Mouse (Mus musculus) stomach, embryonic 15.5 days (tissue): Measurements from ENCODE around the gene Pknox2. TPM values are rescaled to one million over a fixed set of nuclear protein-coding genes. Genes with fewer than 3 reads are reported as not detected.
A peak's percentile ranks its signal among the peaks of the same experiment; 100 is the strongest.

ENCODE experiments used
- ATAC-seq: fragments of 200-750 bp; cut with Nextera tagmentation; 2 replicates; pipeline ENCODE4 v1.8.0; 2017; ENCODE audit warnings: low read depth, moderate number of reproducible peaks, moderate TSS enrichment; ENCODE audit not compliant: insufficient read depth, low FRiP score
- H3K27ac ChIP-seq: fragments of 300-500 bp; sonication (generic); 2 replicates; pipeline ENCODE4 v1.5.1; 2015; ENCODE audit warnings: mild to moderate bottlenecking, inconsistent platforms
- H3K27me3 ChIP-seq: fragments of 300-500 bp; sonication (generic); replicated peaks from 2 replicates; pipeline ENCODE4 v1.6.1; 2015; ENCODE audit warnings: inconsistent platforms
- H3K36me3 ChIP-seq: fragments of 300-500 bp; sonication (generic); 2 replicates; pipeline ENCODE4 v1.6.1; 2015; ENCODE audit warnings: inconsistent platforms
- H3K4me1 ChIP-seq: fragments of 300-500 bp; sonication (generic); 2 replicates; pipeline ENCODE4 v1.6.1; 2015; ENCODE audit warnings: inconsistent platforms
- H3K4me2 ChIP-seq: fragments of 300-500 bp; sonication (generic); 2 replicates; pipeline ENCODE4 v1.6.1; 2015; ENCODE audit warnings: mild to moderate bottlenecking, inconsistent platforms
- H3K4me3 ChIP-seq: fragments of 300-500 bp; sonication (generic); replicated peaks from 2 replicates; pipeline ENCODE4 v1.5.1; 2015; ENCODE audit warnings: inconsistent platforms
- H3K9ac ChIP-seq: fragments of 300-500 bp; sonication (generic); 2 replicates; pipeline ENCODE4 v1.6.1; 2015; ENCODE audit warnings: inconsistent platforms
- H3K9me3 ChIP-seq: fragments of 300-500 bp; sonication (generic); 2 replicates; pipeline ENCODE4 v1.6.1; 2016; ENCODE audit warnings: inconsistent platforms
- WGBS: fragments of 180-500 bp; shearing (Covaris S2); methylation state at CpG from one replicate; pipeline ENCODE4 v1.1.7; 2015; 5-methylcytosine and 5-hydroxymethylcytosine counted together
- polyA plus RNA-seq: library from polyadenylated mRNA; unstranded; fragments of >200 nt; fragmentation: Nextera tagmentation; extraction: Ambion mirVana; gene quantifications from 2 replicates; pipeline ENCODE4 v1.2.1, GENCODE M21; 2015

Gene Pknox2
- polyA plus RNA-seq, 1 experiment from 2014 or later = 8.3 TPM

- H3K4me2 ChIP-seq = no peak overlapping the region
- H3K4me3 ChIP-seq = no peak overlapping the region
- ATAC-seq = no peak
- 51% methylated on average over 5 of the region's 5 CpGs for WGBS
- H3K9ac ChIP-seq = no peak overlapping the region
- no peaks in the 10 kb centered on the region for H3K27me3 ChIP-seq
- no peaks in the 10 kb centered on the region for H3K36me3 ChIP-seq
- H3K4me1 ChIP-seq = no peaks in the 10 kb centered on the region
- H3K27ac ChIP-seq = no peak overlapping the region
- H3K9me3 ChIP-seq = no peaks in the 10 kb centered on the region
Observed at GRCm38 (mm10) chr9:37008090-37008489, 139.1 kb downstream of the Pknox2 start.

DNA sequence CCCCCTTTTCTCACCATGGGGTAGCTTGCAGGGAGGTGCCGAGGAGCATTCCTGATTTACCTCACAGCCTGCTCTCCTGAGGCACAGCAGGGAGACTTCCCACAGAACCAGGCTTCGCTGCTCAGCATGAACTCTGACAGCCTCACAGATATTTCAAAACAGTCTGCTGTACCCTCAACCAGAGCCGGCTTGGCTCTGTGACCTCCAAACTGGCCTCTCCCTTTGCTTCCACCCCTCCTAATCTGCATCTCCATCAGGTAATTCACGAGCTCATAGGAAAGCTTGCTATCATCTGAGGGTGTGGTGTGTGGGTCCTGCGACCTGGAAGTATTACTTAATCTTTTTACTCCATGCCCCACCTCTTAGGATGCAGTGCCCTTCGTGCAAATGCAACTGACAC is 142.5 kb downstream of the Pknox2 start:
- H3K4me3 ChIP-seq = no peak overlapping the region
- no peak overlapping the region for H3K9ac ChIP-seq
- WGBS = 39% methylated on average over 6 of the region's 6 CpGs
- no peak for ATAC-seq
- H3K4me1 ChIP-seq = no peaks in the 10 kb centered on the region
- no peaks in the 10 kb centered on the region for H3K27me3 ChIP-seq
- no peaks in the 10 kb centered on the region for H3K36me3 ChIP-seq
- no peak overlapping the region for H3K4me2 ChIP-seq
- no peaks in the 10 kb centered on the region for H3K9me3 ChIP-seq
- H3K27ac ChIP-seq = no peak overlapping the region

DNA sequence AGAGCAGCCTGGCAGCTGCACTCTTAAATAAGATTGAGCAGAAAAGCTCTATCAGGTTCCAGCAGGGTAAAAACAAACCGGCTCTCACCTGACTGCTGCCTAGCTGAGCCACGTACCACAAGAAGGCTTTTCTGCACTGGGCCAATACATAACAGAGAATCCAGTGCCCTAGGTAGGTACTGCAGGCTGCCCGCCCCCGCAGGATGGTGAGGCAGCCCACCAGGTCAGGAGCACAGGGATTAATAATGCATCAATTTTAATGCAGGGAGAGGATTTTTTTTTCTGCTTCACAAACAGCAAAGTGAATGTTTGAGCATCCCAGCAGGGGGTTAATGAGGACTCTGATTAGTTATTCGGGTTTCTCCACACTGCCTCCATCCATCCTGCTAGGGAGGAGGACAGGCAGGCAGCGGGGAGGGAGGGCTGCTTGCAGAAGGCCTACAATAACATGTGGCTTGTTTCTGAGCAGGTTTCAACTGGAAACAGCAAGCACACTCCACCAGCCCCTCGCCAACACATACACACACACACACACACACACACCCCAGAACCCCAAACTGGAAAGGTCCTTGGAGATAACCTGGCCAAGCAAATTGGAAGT is 145.2 kb downstream of the Pknox2 start:
- H3K27ac ChIP-seq = no peak overlapping the region

DNA sequence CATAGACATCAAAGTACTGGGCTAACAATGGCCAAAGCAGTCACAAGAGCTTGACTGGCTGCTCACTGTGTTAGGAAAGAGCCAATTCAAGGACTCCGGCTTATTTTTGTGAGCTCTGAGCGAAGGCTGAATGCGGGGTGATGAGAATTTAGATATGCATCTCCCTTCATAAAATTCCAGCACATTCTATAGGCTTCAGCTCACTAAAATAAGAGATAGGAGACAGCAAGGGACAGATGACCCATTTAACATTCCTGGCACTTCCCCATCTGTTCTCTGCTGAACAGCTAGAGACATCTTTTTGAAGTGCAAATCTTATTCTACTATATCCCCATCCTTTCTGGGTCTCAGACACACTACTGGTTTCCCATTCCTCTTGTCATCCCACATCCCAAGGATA is 147.8 kb downstream of the Pknox2 start:
- WGBS = 96% methylated on average over 3 of the region's 3 CpGs
- Histone ChIP-seq H3K9ac (no peak overlapping the region), H3K27me3 (no peaks in the 10 kb centered on the region), H3K4me3 (no peak overlapping the region), H3K4me1 (no peaks in the 10 kb centered on the region), H3K27ac (no peak overlapping the region), H3K9me3 (no peaks in the 10 kb centered on the region), H3K4me2 (no peak overlapping the region), H3K36me3 (no peaks in the 10 kb centered on the region)
- ATAC-seq = no peak

More for the DNA sequence above, 145.2 kb downstream of the Pknox2 start:
- Histone ChIP-seq H3K27me3 (no peaks in the 10 kb centered on the region), H3K4me1 (no peaks in the 10 kb centered on the region), H3K9ac (no peak overlapping the region), H3K4me3 (no peak overlapping the region), H3K9me3 (no peaks in the 10 kb centered on the region), H3K4me2 (no peak overlapping the region), H3K36me3 (no peaks in the 10 kb centered on the region)
- no peak for ATAC-seq
- 51% methylated on average over 7 of the region's 7 CpGs for WGBS

- ATAC-seq = no peak
- Histone ChIP-seq H3K27ac (no peak overlapping the region), H3K27me3 (no peaks in the 10 kb centered on the region), H3K36me3 (no peaks in the 10 kb centered on the region), H3K9me3 (no peaks in the 10 kb centered on the region), H3K9ac (no peak overlapping the region), H3K4me1 (no peaks in the 10 kb centered on the region), H3K4me3 (no peak overlapping the region), H3K4me2 (no peak overlapping the region)
- WGBS = 58% methylated on average over 13 of the region's 13 CpGs
Observed at GRCm38 (mm10) chr9:36990626-36991368, 156.4 kb downstream of the Pknox2 start.

- Histone ChIP-seq H3K36me3 (no peaks in the 10 kb centered on the region), H3K9me3 (no peaks in the 10 kb centered on the region), H3K27me3 (no peaks in the 10 kb centered on the region), H3K4me2 (no peak overlapping the region), H3K9ac (no peak overlapping the region), H3K4me3 (no peak overlapping the region), H3K4me1 (no peaks in the 10 kb centered on the region), H3K27ac (no peak overlapping the region)
- no peak for ATAC-seq
- WGBS = 89% methylated on average over 3 of the region's 3 CpGs
Observed at GRCm38 (mm10) chr9:36989991-36990390, 157.2 kb downstream of the Pknox2 start.

- Histone ChIP-seq H3K4me1 (no peaks in the 10 kb centered on the region), H3K27ac (no peak overlapping the region), H3K4me3 (no peak overlapping the region), H3K9ac (no peak overlapping the region), H3K36me3 (no peaks in the 10 kb centered on the region), H3K27me3 (no peaks in the 10 kb centered on the region), H3K9me3 (no peaks in the 10 kb centered on the region), H3K4me2 (no peak overlapping the region)
- WGBS = 75% methylated on average over 9 of the region's 9 CpGs
- no peak for ATAC-seq
Observed at GRCm38 (mm10) chr9:36985233-36985632, 162.0 kb downstream of the Pknox2 start.

DNA sequence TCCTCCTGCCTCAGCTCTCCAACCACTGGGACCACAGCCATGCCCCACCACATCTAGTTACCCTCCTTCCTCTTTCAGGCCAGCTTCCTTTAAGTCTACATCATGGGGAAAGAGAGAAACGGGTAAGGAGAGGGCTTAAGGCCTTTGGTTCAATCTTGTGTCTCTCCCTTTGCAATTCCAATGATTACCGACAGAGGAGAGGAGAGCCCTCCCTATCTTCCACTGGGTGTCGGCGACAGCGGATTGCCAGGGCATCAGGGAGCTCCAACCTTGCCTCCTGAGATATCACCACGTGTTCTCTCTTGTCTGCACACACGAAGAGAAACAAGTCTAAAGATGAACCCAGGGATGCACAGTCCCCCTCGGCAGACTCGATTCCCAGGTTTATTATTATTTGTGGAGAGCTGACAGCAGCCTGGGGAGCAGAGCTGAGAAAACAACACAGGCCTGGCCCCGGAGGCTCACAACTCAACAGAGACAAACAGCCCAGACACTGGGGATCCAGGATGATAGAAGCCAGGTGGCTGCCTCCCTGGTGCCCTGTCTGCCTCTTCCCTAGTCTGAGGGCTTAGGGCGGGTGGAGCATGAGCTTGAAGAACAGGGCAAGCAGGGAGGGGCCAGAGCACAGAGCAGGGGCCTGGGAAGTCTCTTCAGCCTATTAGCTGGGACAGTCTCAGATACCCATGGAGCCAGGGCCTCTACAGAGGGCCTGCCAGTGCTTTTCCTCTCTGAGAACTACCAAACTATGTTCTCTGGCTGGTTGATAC is 170.4 kb downstream of the Pknox2 start:
- no peak overlapping the region for H3K27ac ChIP-seq
- 35% methylated on average over 11 of the region's 11 CpGs for WGBS
- peak; percentile 36; the same call in 1 of the 2 replicates for ATAC-seq

GRCm38 (mm10) chr9:36973486-36974227 is 173.6 kb downstream of the Pknox2 start:
- Histone ChIP-seq H3K4me1 (peaks cover 14% of the 10 kb centered on the region; the same call in 1 of the 2 replicates), H3K4me2 (no peak overlapping the region), H3K27me3 (no peaks in the 10 kb centered on the region), H3K27ac (no peak overlapping the region), H3K36me3 (no peaks in the 10 kb centered on the region), H3K9me3 (no peaks in the 10 kb centered on the region), H3K4me3 (no peak overlapping the region), H3K9ac (no peak overlapping the region)
- no peak for ATAC-seq
- 50% methylated on average over 11 of the region's 11 CpGs for WGBS

More for the DNA sequence above, 170.4 kb downstream of the Pknox2 start:
- Histone ChIP-seq H3K9ac (no peak overlapping the region), H3K4me2 (no peak overlapping the region), H3K4me3 (no peak overlapping the region), H3K9me3 (no peaks in the 10 kb centered on the region), H3K4me1 (peaks cover 8% of the 10 kb centered on the region; the same call in 1 of the 2 replicates), H3K27me3 (no peaks in the 10 kb centered on the region), H3K36me3 (no peaks in the 10 kb centered on the region)

- H3K9ac ChIP-seq = no peak overlapping the region
- peaks cover 11% of the 10 kb centered on the region; the same call in 1 of the 2 replicates for H3K4me1 ChIP-seq
- no peak for ATAC-seq
- no peak overlapping the region for H3K4me3 ChIP-seq
- no peaks in the 10 kb centered on the region for H3K36me3 ChIP-seq
- 44% methylated on average over 3 of the region's 3 CpGs for WGBS
- no peaks in the 10 kb centered on the region for H3K9me3 ChIP-seq
- no peaks in the 10 kb centered on the region for H3K27me3 ChIP-seq
- no peak overlapping the region for H3K27ac ChIP-seq
- no peak overlapping the region for H3K4me2 ChIP-seq
Observed at GRCm38 (mm10) chr9:36972089-36972488, 175.1 kb downstream of the Pknox2 start.

GRCm38 (mm10) chr9:36971066-36971465 is 176.1 kb downstream of the Pknox2 start:
- Histone ChIP-seq H3K4me3 (no peak overlapping the region), H3K36me3 (no peaks in the 10 kb centered on the region), H3K27ac (peak overlapping the region; percentile 57; the same call in 1 of the 2 replicates), H3K9me3 (no peaks in the 10 kb centered on the region), H3K4me2 (no peak overlapping the region), H3K4me1 (peaks cover 10% of the 10 kb centered on the region; the same call in 1 of the 2 replicates), H3K9ac (no peak overlapping the region), H3K27me3 (no peaks in the 10 kb centered on the region)
- no peak for ATAC-seq
- WGBS = 27% methylated on average over 3 of the region's 3 CpGs
